Mouse (Mus musculus): ENCODE data around the gene Lrrc4. TPM values are rescaled to one million over a fixed set of nuclear protein-coding genes. Genes with fewer than 3 reads are reported as not detected.

Gene Lrrc4
- polyA plus RNA-seq, 1 experiment from 2014 or later, result 0.27 TPM

DNA sequence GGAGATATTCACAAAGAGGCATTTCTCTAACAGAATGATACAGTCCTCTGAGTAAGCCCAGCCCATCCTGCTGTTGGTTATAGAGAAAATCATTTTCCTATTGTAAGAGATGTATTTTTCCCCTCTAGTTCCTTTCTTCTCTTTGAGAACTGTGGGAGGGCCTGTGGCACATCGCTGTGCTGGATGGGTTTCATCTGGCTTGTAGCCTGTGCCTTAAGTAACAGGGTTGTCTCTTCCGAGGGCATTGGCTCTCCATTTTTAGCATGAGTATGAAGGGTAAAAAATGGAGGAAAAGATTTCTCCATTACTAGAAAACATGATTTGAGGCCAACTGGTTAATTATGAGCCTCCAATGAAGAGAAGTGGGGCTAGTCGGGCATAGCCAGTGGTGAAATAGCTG is 216.1 kb downstream of the Lrrc4 start:
- 87% methylated on average over 3 of the region's 3 CpGs for WGBS (ENCODE audit: missing documents)

DNA sequence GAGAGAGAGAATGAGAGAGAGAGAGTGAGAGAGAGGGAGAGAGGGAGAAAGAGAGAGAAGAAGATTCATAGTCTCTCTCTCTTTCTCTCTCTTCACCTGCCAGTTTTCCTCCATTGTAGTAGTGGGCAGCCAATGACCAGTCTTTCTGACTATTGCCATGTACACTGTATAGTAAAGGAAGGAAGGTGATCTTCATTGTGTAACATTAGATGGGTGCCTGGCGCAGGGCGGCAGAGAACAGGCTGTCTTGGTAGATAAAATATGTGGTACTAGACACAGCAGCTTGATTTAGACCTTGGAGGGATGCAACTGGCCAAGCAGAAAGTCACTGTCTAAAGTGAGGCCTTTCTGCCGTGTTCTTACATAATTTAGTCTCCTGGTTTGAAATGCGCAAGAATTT is 216.7 kb downstream of the Lrrc4 start:
- no peaks in the 10 kb centered on the region for H3K36me3 ChIP-seq (ENCODE audit: inconsistent target)
- no peak overlapping the region for H3K4me3 ChIP-seq (ENCODE audit: inconsistent target)
- H3K79me2 ChIP-seq (ENCODE audit: inconsistent target), result peaks cover 66% of the 10 kb centered on the region; the same call in 1 of the 2 replicates
- WGBS (ENCODE audit: missing documents), result 82% methylated on average over 4 of the region's 4 CpGs
- H3K27ac ChIP-seq, result no peak overlapping the region

More for the DNA sequence above, 216.1 kb downstream of the Lrrc4 start:
- H3K4me3 ChIP-seq (ENCODE audit: inconsistent target), result no peak overlapping the region
- peaks cover 70% of the 10 kb centered on the region; the same call in 1 of the 2 replicates for H3K79me2 ChIP-seq (ENCODE audit: inconsistent target)
- H3K27ac ChIP-seq, result no peak overlapping the region
- H3K36me3 ChIP-seq (ENCODE audit: inconsistent target), result no peaks in the 10 kb centered on the region

DNA sequence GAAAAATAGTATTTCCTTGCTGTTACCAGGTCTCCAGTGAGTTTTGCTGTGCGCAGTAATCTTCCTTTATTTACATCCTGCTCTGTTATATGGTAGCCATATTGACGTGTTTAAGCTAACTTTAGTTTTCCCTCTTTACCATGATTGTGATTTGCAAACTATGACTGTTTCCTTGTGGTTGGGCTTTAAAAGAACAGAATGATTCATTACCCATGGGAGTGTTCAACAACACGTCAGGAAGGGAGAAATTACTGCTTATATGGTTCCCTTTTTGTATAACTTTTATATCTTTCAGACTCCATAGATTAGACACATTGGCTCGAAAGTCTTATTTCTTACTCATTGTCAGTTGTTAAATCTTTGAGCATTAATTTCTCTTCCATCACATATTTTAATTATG is 218.1 kb downstream of the Lrrc4 start:
- Histone ChIP-seq H3K27ac (peak overlapping the region; percentile 34), H3K4me3 (ENCODE audit: inconsistent target) (no peak overlapping the region), H3K36me3 (ENCODE audit: inconsistent target) (no peaks in the 10 kb centered on the region), H3K79me2 (ENCODE audit: inconsistent target) (peaks cover 63% of the 10 kb centered on the region; the same call in 1 of the 2 replicates)
- 58% methylated on average over 4 of the region's 4 CpGs for WGBS (ENCODE audit: missing documents)

Other genes with a start within 250 kb of the Lrrc4 start
- not detected in 3 replicates for gene Lep, start 228.5 kb upstream of the Lrrc4 start, polyA plus RNA-seq (2018)